Mouse (Mus musculus) stomach, embryonic 16.5 days (tissue): ENCODE results near the gene Tnrc18. TPM values are rescaled to one million over a fixed set of nuclear protein-coding genes. Genes with fewer than 3 reads are reported as not detected.
"Not testable (repeated sequence)": the region's sequence is repeated elsewhere in the genome, so short reads cannot be mapped to it uniquely, and the experiment has no call there.

Experiments
- ATAC-seq: fragments of 200-750 bp; cut with Nextera tagmentation; 2 replicates; pipeline ENCODE4 v1.8.0; 2017; ENCODE audit warnings: moderate number of reproducible peaks, moderate TSS enrichment; ENCODE audit not compliant: insufficient read depth, low FRiP score
- H3K27ac ChIP-seq: fragments of 300-500 bp; sonication (generic); 2 replicates; pipeline ENCODE4 v1.5.1; 2014; ENCODE audit warnings: low read length
- H3K27me3 ChIP-seq: fragments of 300-500 bp; sonication (generic); 2 replicates; pipeline ENCODE4 v1.6.1; 2014; ENCODE audit warnings: low read length, control low read depth, mixed read lengths; ENCODE audit not compliant: control insufficient read depth, insufficient read depth
- H3K36me3 ChIP-seq: fragments of 300-500 bp; sonication (generic); 2 replicates; pipeline ENCODE4 v1.6.1; 2014; ENCODE audit warnings: low read length; ENCODE audit not compliant: control insufficient read depth, insufficient read depth
- H3K4me1 ChIP-seq: fragments of 300-500 bp; sonication (generic); 2 replicates; pipeline ENCODE4 v1.6.1; 2014; ENCODE audit warnings: low read length, control low read depth, mixed read lengths; ENCODE audit not compliant: control insufficient read depth, insufficient read depth
- H3K4me2 ChIP-seq: fragments of 300-500 bp; sonication (generic); 2 replicates; pipeline ENCODE4 v1.6.1; 2014; ENCODE audit warnings: low read depth, low read length, mixed read lengths
- H3K4me3 ChIP-seq: fragments of 300-500 bp; sonication (generic); replicated peaks from 2 replicates; pipeline ENCODE4 v1.5.1; 2014; ENCODE audit warnings: mild to moderate bottlenecking, low read length
- H3K9ac ChIP-seq: fragments of 300-500 bp; sonication (generic); 2 replicates; pipeline ENCODE4 v1.6.1; 2014; ENCODE audit warnings: low read length
- H3K9me3 ChIP-seq: fragments of 300-500 bp; sonication (generic); replicated peaks from 2 replicates; pipeline ENCODE4 v1.6.1; 2016; ENCODE audit warnings: low read length, control low read depth; ENCODE audit not compliant: control insufficient read depth
- WGBS: fragments of 180-500 bp; shearing (Covaris S2); extraction: QIAGEN DNeasy Blood & Tissue Kit; methylation state at CpG from one replicate; pipeline ENCODE4 v1.1.7; 2014; 5-methylcytosine and 5-hydroxymethylcytosine counted together
- polyA plus RNA-seq: library from polyadenylated mRNA; unstranded; fragments of >200 nt; fragmentation: Nextera tagmentation; extraction: Ambion mirVana; gene quantifications from 2 replicates; pipeline ENCODE4 v1.2.1, GENCODE M21; 2015

Tnrc18 gene
- polyA plus RNA-seq, 1 experiment from 2014 or later = 16.9 TPM

- no peak overlapping the region for H3K9ac ChIP-seq
- no peak for ATAC-seq
- no peaks in the 10 kb centered on the region for H3K9me3 ChIP-seq
- no peaks in the 10 kb centered on the region for H3K27me3 ChIP-seq
- no peak overlapping the region for H3K27ac ChIP-seq
- peaks cover 6% of the 10 kb centered on the region; the same call in 1 of the 2 replicates for H3K4me1 ChIP-seq
- no peak overlapping the region for H3K4me2 ChIP-seq
- H3K36me3 ChIP-seq = no peaks in the 10 kb centered on the region
- H3K4me3 ChIP-seq = no peak overlapping the region
- 94% methylated on average over 7 of the region's 7 CpGs for WGBS
Observed at GRCm38 (mm10) chr5:142848911-142849310, 31.4 kb upstream of the Tnrc18 start.

- Histone ChIP-seq H3K4me2 (no peak overlapping the region), H3K27me3 (no peaks in the 10 kb centered on the region), H3K9me3 (no peaks in the 10 kb centered on the region), H3K4me3 (no peak overlapping the region), H3K36me3 (no peaks in the 10 kb centered on the region), H3K9ac (no peak overlapping the region; the same call in 1 of the 2 replicates), H3K27ac (no peak overlapping the region), H3K4me1 (peaks cover 6% of the 10 kb centered on the region; the same call in 1 of the 2 replicates)
- 51% methylated on average over 3 of the region's 3 CpGs for WGBS
- no peak for ATAC-seq
Observed at GRCm38 (mm10) chr5:142848149-142848548, 30.7 kb upstream of the Tnrc18 start.

GRCm38 (mm10) chr5:142844467-142844866 is 27.0 kb upstream of the Tnrc18 start:
- no peak overlapping the region for H3K4me3 ChIP-seq
- 58% methylated on average over 8 of the region's 8 CpGs for WGBS
- H3K4me2 ChIP-seq = no peak overlapping the region
- H3K4me1 ChIP-seq = peaks cover 22% of the 10 kb centered on the region
- ATAC-seq = no peak
- H3K9me3 ChIP-seq = no peaks in the 10 kb centered on the region
- no peaks in the 10 kb centered on the region for H3K36me3 ChIP-seq
- no peaks in the 10 kb centered on the region for H3K27me3 ChIP-seq
- H3K27ac ChIP-seq = no peak overlapping the region
- no peak overlapping the region for H3K9ac ChIP-seq

GRCm38 (mm10) chr5:142842137-142842642 is 24.7 kb upstream of the Tnrc18 start:
- Histone ChIP-seq H3K27me3 (no peaks in the 10 kb centered on the region), H3K4me1 (peaks cover 19% of the 10 kb centered on the region), H3K4me2 (no peak overlapping the region), H3K9ac (no peak overlapping the region), H3K9me3 (no peaks in the 10 kb centered on the region), H3K36me3 (no peaks in the 10 kb centered on the region), H3K27ac (peak overlapping the region; percentile 60; the same call in 1 of the 2 replicates), H3K4me3 (no peak overlapping the region)
- WGBS = 30% methylated on average over 7 of the region's 7 CpGs
- peak; percentile 63 for ATAC-seq

GRCm38 (mm10) chr5:142841372-142842136 is 24.1 kb upstream of the Tnrc18 start:
- no peaks in the 10 kb centered on the region for H3K27me3 ChIP-seq
- H3K9me3 ChIP-seq = no peaks in the 10 kb centered on the region
- no peak overlapping the region; the same call in 1 of the 2 replicates for H3K9ac ChIP-seq
- H3K27ac ChIP-seq = peak overlapping the region; percentile 60
- ATAC-seq = peak; percentile 51; the same call in 1 of the 2 replicates
- no peak overlapping the region for H3K4me3 ChIP-seq
- H3K36me3 ChIP-seq = no peaks in the 10 kb centered on the region
- H3K4me2 ChIP-seq = no peak overlapping the region
- WGBS = 55% methylated on average over 8 of the region's 8 CpGs
- H3K4me1 ChIP-seq = peaks cover 19% of the 10 kb centered on the region

- not testable (repeated sequence) for H3K27ac ChIP-seq, H3K4me3 ChIP-seq
- 89% methylated on average over 2 of the region's 2 CpGs for WGBS
Observed at GRCm38 (mm10) chr5:142837427-142837826, 20.0 kb upstream of the Tnrc18 start.

GRCm38 (mm10) chr5:142836891-142837290 is 19.4 kb upstream of the Tnrc18 start:
- Histone ChIP-seq H3K4me1 (peaks cover 13% of the 10 kb centered on the region), H3K9me3 (no peaks in the 10 kb centered on the region), H3K4me3 (no peak overlapping the region), H3K27ac (no peak overlapping the region), H3K9ac (no peak overlapping the region), H3K27me3 (no peaks in the 10 kb centered on the region), H3K4me2 (no peak overlapping the region), H3K36me3 (no peaks in the 10 kb centered on the region)
- 56% methylated on average over 6 of the region's 6 CpGs for WGBS
- ATAC-seq = no peak

More at GRCm38 (mm10) chr5:142837427-142837826, 20.0 kb upstream of the Tnrc18 start:
- H3K4me2 ChIP-seq, H3K27me3 ChIP-seq, ATAC-seq, H3K36me3 ChIP-seq, H3K9ac ChIP-seq, H3K9me3 ChIP-seq: not testable (repeated sequence)
- peaks cover 18% of the 10 kb centered on the region for H3K4me1 ChIP-seq

- ATAC-seq = peak; percentile 54
- no peaks in the 10 kb centered on the region for H3K27me3 ChIP-seq
- WGBS = 60% methylated on average over 8 of the region's 8 CpGs
- no peaks in the 10 kb centered on the region for H3K9me3 ChIP-seq
- H3K36me3 ChIP-seq = no peaks in the 10 kb centered on the region
- no peak overlapping the region for H3K4me2 ChIP-seq
- H3K4me3 ChIP-seq = no peak overlapping the region
- H3K27ac ChIP-seq = no peak overlapping the region
- no peak overlapping the region for H3K9ac ChIP-seq
- no peaks in the 10 kb centered on the region for H3K4me1 ChIP-seq
Observed at GRCm38 (mm10) chr5:142833646-142834438, 16.4 kb upstream of the Tnrc18 start.

- Histone ChIP-seq H3K9ac (no peak overlapping the region), H3K27ac (no peak overlapping the region), H3K36me3 (no peaks in the 10 kb centered on the region), H3K4me2 (no peak overlapping the region), H3K4me1 (peaks cover 28% of the 10 kb centered on the region), H3K27me3 (no peaks in the 10 kb centered on the region), H3K9me3 (no peaks in the 10 kb centered on the region), H3K4me3 (no peak overlapping the region)
- 71% methylated on average over 4 of the region's 4 CpGs for WGBS
- no peak for ATAC-seq
Observed at GRCm38 (mm10) chr5:142826131-142826530, 8.7 kb upstream of the Tnrc18 start.
